Mouse (Mus musculus) bone marrow, adult 2 months (tissue): ENCODE measurements around the gene Cog6. TPM values are rescaled to one million over a fixed set of nuclear protein-coding genes. Genes with fewer than 3 reads are reported as not detected.

Experiments used
- H3K27ac ChIP-seq: fragments of 200-500 bp; 2 replicates; pipeline ENCODE4 v1.5.1; 2012; ENCODE audit warnings: low read depth, mild to moderate bottlenecking, control low read depth, inconsistent platforms, low read length; ENCODE audit not compliant: control insufficient read depth, poor library complexity, insufficient read depth
- H3K4me1 ChIP-seq: fragments of 200-500 bp; 2 replicates; pipeline ENCODE4 v1.6.1; 2011; ENCODE audit warnings: low read length; ENCODE audit not compliant: control insufficient read depth, insufficient read depth
- H3K4me3 ChIP-seq: fragments of 200-500 bp; replicated peaks from 2 replicates; pipeline ENCODE3; 2011; ENCODE audit warnings: mild to moderate bottlenecking, low read depth, low read length, control low read depth; ENCODE audit not compliant: control insufficient read depth
- CTCF ChIP-seq: fragments of 200-500 bp; IDR thresholded peaks from 2 replicates; pipeline ENCODE4 v1.5.1; 2011; ENCODE audit warnings: low read length, control low read depth; ENCODE audit not compliant: control insufficient read depth, insufficient read depth
- POLR2A ChIP-seq: fragments of 200-500 bp; IDR thresholded peaks from 2 replicates; pipeline ENCODE4 v1.6.1; 2011; ENCODE audit warnings: low read depth, mild to moderate bottlenecking, control low read depth, low read length, borderline replicate concordance; ENCODE audit not compliant: control insufficient read depth
- WGBS: fragments of 180-500 bp; shearing (Covaris S2); methylation state at CpG from one replicate; pipeline ENCODE4 v1.1.7; 2018; 5-methylcytosine and 5-hydroxymethylcytosine counted together
- polyA plus RNA-seq: library from polyadenylated mRNA; stranded (reverse); fragments of >200 nt; gene quantifications from 2 replicates; pipeline ENCODE4 v1.2.4, GENCODE M21; 2011; ENCODE audit warnings: low replicate concordance; ENCODE audit not compliant: missing spikeins, insufficient read depth, insufficient read length

Cog6 gene
- polyA plus RNA-seq = 3.8 and 5.9 TPM in 2 replicates

DNA sequence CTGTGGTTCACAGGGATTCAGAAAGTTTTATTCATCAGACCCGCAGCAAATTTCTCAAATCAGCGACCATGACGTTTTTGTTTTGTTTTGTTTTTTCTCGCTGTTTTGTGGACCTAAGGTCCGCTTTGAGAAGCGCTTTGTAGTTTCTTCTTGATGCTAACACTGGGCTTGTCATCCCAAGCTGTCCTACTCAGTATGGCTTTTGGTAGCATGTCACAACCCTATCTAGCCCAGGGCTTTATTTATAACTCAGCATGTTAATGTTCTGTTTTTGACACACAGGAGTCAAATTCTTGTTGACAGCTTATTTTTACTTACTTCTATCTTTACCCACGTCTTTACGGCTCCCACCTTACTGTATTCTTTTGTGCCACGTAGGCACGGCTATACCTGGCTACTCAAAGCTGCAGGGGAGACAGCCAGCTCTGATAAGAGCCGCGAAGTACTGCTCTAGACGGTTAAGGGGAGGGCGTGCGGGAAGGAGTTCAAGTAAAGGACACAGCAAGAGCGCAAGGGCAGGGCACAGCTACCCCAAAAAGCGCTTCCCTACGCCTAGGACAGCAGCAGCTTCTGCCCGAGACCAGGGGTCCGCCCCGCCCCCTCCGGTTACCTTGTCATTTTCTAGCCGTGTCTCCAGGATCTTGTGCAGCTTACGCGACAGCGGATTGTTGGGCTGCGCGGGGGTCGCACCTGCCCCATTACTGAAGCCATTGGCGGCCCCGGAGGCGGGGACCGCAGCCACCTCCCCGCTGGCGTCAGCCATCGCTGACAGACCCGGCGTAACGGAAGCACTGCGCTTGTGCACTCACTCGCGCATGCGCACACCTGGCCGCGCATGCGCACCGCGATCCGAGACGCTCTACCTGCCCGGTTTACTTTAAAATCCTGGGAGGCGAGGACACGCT, at the start of gene Cog6:
TSS of gene Cog6 (minus strand) at position 802 of the 905 bp plus-strand sequence.
- Histone ChIP-seq H3K4me3 (peak within 1 kb of the TSS; percentile 86), H3K4me1 (no peaks in the 10 kb centered on the region; the same call in 1 of the 2 replicates), H3K27ac (peak within 1 kb of the TSS; percentile 61)
- 3% methylated on average over 53 of the region's 53 CpGs for WGBS
- TF ChIP-seq POLR2A (peak; percentile 93), CTCF (no peak)

DNA sequence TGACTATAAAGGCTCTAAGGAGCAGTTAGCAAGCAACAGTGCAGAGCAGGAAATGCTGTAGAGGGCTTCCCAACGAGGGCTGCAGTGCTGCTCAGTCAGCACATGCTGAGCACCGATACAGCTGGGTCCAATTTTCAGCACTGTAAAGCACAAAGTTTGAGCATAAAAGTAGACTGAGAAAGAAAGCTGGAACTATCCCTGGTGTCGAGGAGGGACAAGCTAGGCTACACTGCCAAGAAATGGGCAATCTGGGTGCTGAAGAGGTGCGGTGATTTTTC, 49.0 kb upstream of the Cog6 start:
- Histone ChIP-seq H3K4me3 (no peak overlapping the region), H3K27ac (no peak overlapping the region), H3K4me1 (no peaks in the 10 kb centered on the region)
- TF ChIP-seq POLR2A (no peak), CTCF (no peak)
- WGBS = 67% methylated on average over 4 of the region's 4 CpGs

DNA sequence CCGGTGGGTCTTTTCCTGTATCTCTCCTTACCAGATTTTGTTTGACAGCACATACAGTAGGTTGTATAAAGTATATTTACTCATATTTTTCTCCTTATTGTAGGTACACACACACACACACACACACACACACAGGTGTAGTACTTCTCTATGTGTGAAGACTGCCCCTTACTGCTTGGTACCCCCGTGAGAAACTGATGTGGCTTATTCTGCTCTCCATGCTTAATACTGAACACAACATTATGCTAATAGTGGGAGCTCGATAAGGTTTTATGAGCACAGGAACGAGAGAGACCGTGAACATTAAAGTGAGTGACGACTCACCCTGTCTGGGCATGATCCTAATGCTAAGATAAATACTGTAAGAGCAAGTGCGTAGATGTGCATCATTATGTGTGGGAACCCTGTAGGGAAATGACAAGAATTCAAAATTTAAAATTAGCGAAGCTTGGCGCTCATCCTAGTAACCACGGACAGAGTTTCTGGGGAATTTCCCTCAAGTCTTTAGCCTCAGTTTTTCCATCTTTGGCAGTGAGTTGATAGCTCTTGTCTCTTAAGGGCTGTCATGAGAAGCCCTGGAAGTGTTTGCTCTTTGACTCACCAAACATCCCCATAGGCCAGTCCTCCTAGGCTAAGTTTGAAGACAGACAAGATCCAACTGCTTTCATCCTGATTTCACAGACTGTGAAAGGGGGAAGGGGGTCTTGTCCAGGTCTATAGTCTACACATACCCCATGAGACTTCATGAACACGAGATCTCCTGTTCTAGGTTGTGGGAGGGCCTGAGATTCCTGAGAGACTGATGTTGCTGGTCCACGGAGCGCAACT, 48.4 kb upstream of the Cog6 start:
- 81% methylated on average over 13 of the region's 13 CpGs for WGBS
- Histone ChIP-seq H3K4me1 (no peaks in the 10 kb centered on the region), H3K4me3 (no peak overlapping the region), H3K27ac (no peak overlapping the region)
- no peak for TF ChIP-seq CTCF
- TF ChIP-seq POLR2A = no peak

DNA sequence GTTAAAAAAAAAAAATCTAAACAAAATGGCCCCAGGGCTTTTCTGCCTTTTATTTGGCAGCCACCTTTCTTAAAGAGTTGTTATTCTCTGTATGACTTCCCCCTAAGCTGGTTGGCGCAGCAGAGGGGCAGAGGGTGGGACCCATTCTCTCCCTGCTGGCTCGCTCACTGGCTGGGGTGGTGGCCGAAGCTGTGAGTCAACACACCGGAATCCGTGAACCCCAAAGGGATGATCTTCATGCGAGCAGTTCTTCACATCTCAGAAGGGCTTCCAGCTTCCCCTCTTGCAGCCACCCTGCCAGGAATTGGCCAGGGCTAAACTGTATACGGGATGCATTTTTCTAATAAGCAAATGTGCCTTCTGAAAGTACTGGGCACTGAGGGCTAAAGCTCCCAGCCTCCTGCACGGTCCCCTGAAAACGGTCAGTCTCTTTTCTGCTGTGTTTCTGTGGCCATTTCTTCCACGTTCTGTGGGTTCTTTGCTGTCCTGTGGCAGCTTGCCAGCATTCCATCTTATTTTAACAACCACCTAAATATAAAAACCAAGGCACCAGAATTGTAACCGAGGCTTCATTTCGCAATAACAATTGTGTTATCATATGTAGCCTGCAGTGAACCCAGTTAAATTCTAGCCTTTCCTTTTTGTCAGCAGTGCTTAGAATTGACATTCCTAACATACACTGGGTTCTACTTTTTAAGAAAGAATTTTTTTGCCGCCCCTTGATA, 46.5 kb upstream of the Cog6 start:
- TF ChIP-seq POLR2A (no peak), CTCF (no peak)

GRCm38 (mm10) chr3:53059959-53060358, 42.9 kb upstream of the Cog6 start:
- Histone ChIP-seq H3K4me3 (no peak overlapping the region), H3K27ac (no peak overlapping the region), H3K4me1 (no peaks in the 10 kb centered on the region)
- WGBS = 82% methylated on average over 2 of the region's 2 CpGs
- TF ChIP-seq CTCF (no peak), POLR2A (no peak)

More for the DNA sequence above, 46.5 kb upstream of the Cog6 start:
- WGBS = 57% methylated on average over 13 of the region's 13 CpGs
- no peaks in the 10 kb centered on the region for H3K4me1 ChIP-seq
- no peak overlapping the region for H3K27ac ChIP-seq
- H3K4me3 ChIP-seq = no peak overlapping the region

DNA sequence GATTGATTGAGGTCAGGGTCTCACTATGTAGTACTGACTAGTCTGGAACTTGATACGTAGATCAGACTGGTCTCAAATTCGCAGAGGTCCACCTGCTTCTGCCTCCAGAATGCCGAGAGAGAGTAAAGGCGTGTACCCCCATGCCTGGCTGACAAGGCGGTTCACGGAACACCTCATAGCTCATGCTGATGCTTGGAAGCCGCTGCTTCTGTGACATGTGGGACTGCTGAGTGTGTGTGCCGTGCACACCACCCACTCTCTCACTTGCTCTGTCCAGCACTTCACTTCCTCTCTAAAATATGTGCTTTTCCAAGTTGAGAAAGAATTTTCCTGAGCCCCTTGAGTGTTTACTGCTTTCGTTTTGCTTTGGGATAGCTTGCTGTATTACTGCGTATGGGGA, 39.4 kb upstream of the Cog6 start:
- no peak for TF ChIP-seq POLR2A
- TF ChIP-seq CTCF = no peak
- no peak overlapping the region for H3K27ac ChIP-seq
- H3K4me1 ChIP-seq = no peaks in the 10 kb centered on the region
- H3K4me3 ChIP-seq = no peak overlapping the region
- WGBS = 79% methylated on average over 10 of the region's 10 CpGs

DNA sequence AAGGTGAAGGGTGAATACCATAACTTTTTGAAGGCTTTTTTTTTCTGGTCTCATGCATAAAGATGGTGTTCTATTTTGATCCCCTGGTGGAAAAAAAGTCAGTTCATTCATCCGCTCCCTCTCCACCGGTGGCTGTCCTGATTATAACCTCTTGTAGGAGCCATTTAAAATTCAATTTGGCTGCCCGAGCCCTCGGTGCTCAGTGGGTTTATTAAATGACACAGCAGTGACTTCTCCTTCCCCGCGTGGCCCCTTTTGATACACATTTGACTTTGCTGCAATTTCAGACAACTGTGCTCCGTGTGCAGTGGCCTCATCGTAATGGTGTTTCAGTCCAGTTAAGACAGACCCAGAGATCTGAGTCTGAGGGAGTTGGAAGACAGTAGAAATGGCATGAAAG, 35.3 kb upstream of the Cog6 start:
- 75% methylated on average over 8 of the region's 8 CpGs for WGBS
- TF ChIP-seq CTCF (no peak), POLR2A (no peak)
- H3K4me1 ChIP-seq = no peaks in the 10 kb centered on the region

DNA sequence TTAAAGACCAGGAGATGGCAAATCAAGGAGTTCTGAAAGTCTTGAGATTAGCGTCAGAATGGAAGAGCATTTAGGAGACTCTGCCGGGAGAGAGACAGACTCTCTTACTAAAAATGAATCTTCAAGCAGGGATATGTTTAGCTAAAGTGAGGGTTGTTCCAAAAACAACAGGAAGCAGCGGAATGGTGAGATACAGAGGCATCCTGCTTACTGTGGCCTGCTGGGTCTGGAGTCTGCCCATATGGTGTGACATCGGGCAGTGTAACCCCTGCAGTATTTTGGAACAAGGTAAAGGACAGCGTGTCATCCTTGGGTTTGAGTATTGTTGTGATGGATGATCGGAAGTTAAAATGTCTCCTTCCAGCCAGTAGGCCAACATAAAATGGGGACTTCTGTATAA, 29.3 kb upstream of the Cog6 start:
- Histone ChIP-seq H3K27ac (no peak overlapping the region), H3K4me1 (no peaks in the 10 kb centered on the region), H3K4me3 (no peak overlapping the region)
- TF ChIP-seq POLR2A (no peak), CTCF (no peak)
- 78% methylated on average over 6 of the region's 6 CpGs for WGBS

More for the DNA sequence above, 35.3 kb upstream of the Cog6 start:
- H3K4me3 ChIP-seq = no peak overlapping the region
- no peak overlapping the region for H3K27ac ChIP-seq
